In the genomic region with DNA sequence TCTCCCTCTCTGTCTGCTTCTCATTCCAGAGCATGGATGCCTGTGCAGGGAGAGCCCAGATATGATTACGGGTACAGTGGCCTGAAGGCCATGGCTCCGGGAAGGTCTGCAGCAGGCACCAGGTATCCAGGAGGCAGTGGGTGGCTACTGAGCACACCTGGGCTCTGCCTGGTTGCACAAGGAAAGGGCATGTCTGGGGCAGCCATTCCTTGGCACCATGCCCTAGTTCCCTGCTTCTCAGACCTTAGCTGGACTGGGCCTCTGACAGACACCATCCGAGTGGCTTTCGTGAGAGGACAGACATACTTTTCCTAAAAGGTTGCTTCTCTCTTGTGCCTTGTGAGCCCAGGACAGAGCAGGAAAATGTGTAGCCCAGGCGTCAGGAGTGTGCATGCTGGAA, we compare ENCODE assay signal across 21 mouse cellular contexts. TPM values are rescaled to one million over a fixed set of nuclear protein-coding genes. Genes with fewer than 3 reads are reported as not detected.
DNase-seq lines count a peak whose midpoint lies in the region; ATAC-seq lines count a peak whose summit lies in the region.
"Had no signal": no experiment of that assay in that cellular context is flagged by ENCODE, and none has a peak within 500 bp of the region (broad histone marks: within the 10 kb centered on the region; RNA-seq: fewer than 3 reads in every experiment).

No protein-coding gene starts in this region.

- H3K9me3 ChIP-seq in forebrain, embryonic 13.5 days (replicated peaks) = no peaks in the 10 kb centered on the region
- no peaks in the 10 kb centered on the region for H3K9me3 ChIP-seq in hindbrain, embryonic 11.5 days (ENCODE audit: control insufficient read depth, low read length)
- H3K9me3 ChIP-seq: hindbrain, embryonic 13.5 days; limb, embryonic 13.5 days; neural tube, embryonic 12.5 days had no signal

- peak; percentile 41 for DNase-seq in heart, postnatal 4 days
- no peak for DNase-seq in heart, adult 9 months (ENCODE audit: low spot score in 2 of 2)
- DNase-seq in testis, postnatal 10 days (ENCODE audit: low spot score) = peak; percentile 62
- DNase-seq in testis, postnatal 14 days (ENCODE audit: low spot score) = no peak
- DNase-seq in kidney, postnatal 10 days = peak; percentile 84
- DNase-seq in lung, postnatal 25 days (ENCODE audit: low spot score) = peak; percentile 56
- no peak for DNase-seq in hindbrain, embryonic 11.5 days (ENCODE audit: low spot score)
- DNase-seq: cerebellum, adult 11 months; gastrocnemius, postnatal 10 days; layer of hippocampus, postnatal 36 days; thymus, adult 18-20 months had no signal

- no peak for ATAC-seq in forebrain, embryonic 13.5 days
- ATAC-seq in hindbrain, embryonic 11.5 days (ENCODE audit: low FRiP score) = no peak
- ATAC-seq: forebrain, embryonic 14.5 days; intestine, postnatal 0 days; midbrain, embryonic 16.5 days had no signal

- 88% methylated on average over 5 of the region's 5 CpGs for WGBS in forebrain, embryonic 13.5 days
- WGBS in hindbrain, embryonic 11.5 days = 90% methylated on average over 5 of the region's 5 CpGs

- H3K27ac ChIP-seq in forebrain, embryonic 13.5 days = no peak overlapping the region
- H3K27ac ChIP-seq in hindbrain, embryonic 11.5 days (ENCODE audit: low read depth, low read length) = no peak overlapping the region
- H3K27ac ChIP-seq: hindbrain, embryonic 13.5 days; limb, embryonic 13.5 days; neural tube, embryonic 12.5 days had no signal

- H3K27me3 ChIP-seq in forebrain, embryonic 13.5 days = peaks cover 4% of the 10 kb centered on the region
- H3K27me3 ChIP-seq in hindbrain, embryonic 11.5 days (ENCODE audit: control insufficient read depth, insufficient read depth, low read length) = no peaks in the 10 kb centered on the region
- H3K27me3 ChIP-seq: limb, embryonic 13.5 days; neural tube, embryonic 12.5 days had no signal

- peaks cover 13% of the 10 kb centered on the region for H3K4me1 ChIP-seq in forebrain, embryonic 13.5 days
- peaks cover 2% of the 10 kb centered on the region; the same call in 1 of the 2 replicates for H3K4me1 ChIP-seq in hindbrain, embryonic 11.5 days (replicated peaks; ENCODE audit: control insufficient read depth, insufficient read depth, low read length)

- H3K4me3 ChIP-seq in forebrain, embryonic 13.5 days = no peak overlapping the region
- H3K4me3 ChIP-seq in hindbrain, embryonic 11.5 days (ENCODE audit: low read depth, low read length) = no peak overlapping the region
- H3K4me3 ChIP-seq: hindbrain, embryonic 13.5 days; limb, embryonic 13.5 days; neural tube, embryonic 12.5 days had no signal

- no peaks in the 10 kb centered on the region for H3K36me3 ChIP-seq in forebrain, embryonic 13.5 days (ENCODE audit: poor library complexity, severe bottlenecking)
- H3K36me3 ChIP-seq in hindbrain, embryonic 11.5 days (ENCODE audit: control insufficient read depth, insufficient read depth, low read length) = no peaks in the 10 kb centered on the region
- H3K36me3 ChIP-seq: hindbrain, embryonic 13.5 days; limb, embryonic 13.5 days; neural tube, embryonic 12.5 days had no signal

- no peak overlapping the region for H3K4me2 ChIP-seq in forebrain, embryonic 13.5 days
- no peak overlapping the region for H3K4me2 ChIP-seq in hindbrain, embryonic 11.5 days (replicated peaks; ENCODE audit: low read depth, low read length)
- H3K4me2 ChIP-seq: heart, embryonic 11.5 days; hindbrain, embryonic 13.5 days; limb, embryonic 13.5 days; neural tube, embryonic 12.5 days had no signal

- no peak overlapping the region for H3K9ac ChIP-seq in forebrain, embryonic 13.5 days
- no peak overlapping the region for H3K9ac ChIP-seq in hindbrain, embryonic 11.5 days (ENCODE audit: low read depth, low read length)
- H3K9ac ChIP-seq: hindbrain, embryonic 13.5 days; limb, embryonic 13.5 days; neural tube, embryonic 12.5 days had no signal

RNA-seq across cellular contexts. Expression of gene Ptges2, which starts 3.6 kb away (rescaled TPM):
- 10 to 100 TPM; 59.7 to 60.2 TPM for total RNA-seq in heart, postnatal 4 days (2021)
- 28.5 and 30.1 TPM in 2 replicates for polyA plus RNA-seq in forebrain, embryonic 13.5 days (2015; fragmentation: Nextera tagmentation; extraction: Ambion mirVana)
- 30.2 and 30.8 TPM in 2 replicates for polyA plus RNA-seq in hindbrain, embryonic 11.5 days (2014; fragmentation: Nextera tagmentation; extraction: Ambion mirVana)

RNA-seq across cellular contexts. Expression of gene Lcn2, which starts 4.0 kb away (rescaled TPM):
- 1 to 10 TPM; 3.1 to 3.4 TPM for total RNA-seq in heart, postnatal 4 days (2021)
- 0.20 TPM in 1 of 2 replicates, not detected in the other for polyA plus RNA-seq in forebrain, embryonic 13.5 days (2015; fragmentation: Nextera tagmentation; extraction: Ambion mirVana)
- 0.19 TPM in 1 of 2 replicates, not detected in the other for polyA plus RNA-seq in hindbrain, embryonic 11.5 days (2014; fragmentation: Nextera tagmentation; extraction: Ambion mirVana)
- total RNA-seq: MEL had no signal
- polyA plus RNA-seq: hindbrain, embryonic 13.5 days had no signal

RNA-seq across cellular contexts. Expression of gene 1110008P14Rik, which starts 10.3 kb away (rescaled TPM):
- 10 to 100 TPM; 43.7 to 47.6 TPM for total RNA-seq in heart, postnatal 4 days (2021)
- 59.6 and 60.4 TPM in 2 replicates for polyA plus RNA-seq in forebrain, embryonic 13.5 days (2015; fragmentation: Nextera tagmentation; extraction: Ambion mirVana)
- 62.1 and 62.7 TPM in 2 replicates for polyA plus RNA-seq in hindbrain, embryonic 11.5 days (2014; fragmentation: Nextera tagmentation; extraction: Ambion mirVana)

RNA-seq across cellular contexts. Expression of gene Dnm1, which starts 38.9 kb away (rescaled TPM):
- total RNA-seq in heart, postnatal 4 days (2021) = 1 to 10 TPM; 9.0 to 9.6 TPM
- polyA plus RNA-seq in forebrain, embryonic 13.5 days (2015; fragmentation: Nextera tagmentation; extraction: Ambion mirVana) = 13.7 and 20.2 TPM in 2 replicates
- 17.4 and 22.6 TPM in 2 replicates for polyA plus RNA-seq in hindbrain, embryonic 11.5 days (2014; fragmentation: Nextera tagmentation; extraction: Ambion mirVana)
- total RNA-seq: common myeloid progenitor, adult 5-6 weeks had no signal

RNA-seq across cellular contexts. Expression of gene Ciz1, which starts 39.9 kb away (rescaled TPM):
- 10 to 100 TPM; 34.5 to 48.3 TPM for total RNA-seq in heart, postnatal 4 days (2021)
- polyA plus RNA-seq in forebrain, embryonic 13.5 days (2015; fragmentation: Nextera tagmentation; extraction: Ambion mirVana) = 49.0 and 52.4 TPM in 2 replicates
- 42.4 and 49.0 TPM in 2 replicates for polyA plus RNA-seq in hindbrain, embryonic 11.5 days (2014; fragmentation: Nextera tagmentation; extraction: Ambion mirVana)

Comparison
In these comparisons a context has a peak if more than half of its experiments do, and no peak if none do; other contexts are left out.
1. DNase-seq: peak in heart, postnatal 4 days (single experiment), testis, postnatal 10 days (single experiment), kidney, postnatal 10 days (single experiment) and lung, postnatal 25 days (single experiment); none in heart, adult 9 months (0 of 2), testis, postnatal 14 days (single experiment) and hindbrain, embryonic 11.5 days (single experiment).